Mouse (Mus musculus): ENCODE measurements around the gene Cfap70. TPM values are rescaled to one million over a fixed set of nuclear protein-coding genes. Genes with fewer than 3 reads are reported as not detected.
A peak's percentile ranks its signal among the peaks of the same experiment; 100 is the strongest.

Cfap70 gene
- total RNA-seq, 2 experiments from 2014 or later = 0.23 to 0.25 TPM

GRCm38 (mm10) chr14:20423046-20423445 lies 29.0 kb downstream of the Cfap70 start:
- no peak for DNase-seq

- no peak for DNase-seq
Observed at GRCm38 (mm10) chr14:20422257-20422656, 29.8 kb downstream of the Cfap70 start.

- peak; percentile 32 for DNase-seq
Observed at GRCm38 (mm10) chr14:20400071-20400470, 52.0 kb downstream of the Cfap70 start.

GRCm38 (mm10) chr14:20398864-20399263 lies 53.2 kb downstream of the Cfap70 start:
- DNase-seq = no peak

GRCm38 (mm10) chr14:20397220-20397619 lies 54.8 kb downstream of the Cfap70 start:
- DNase-seq = no peak

GRCm38 (mm10) chr14:20393205-20393913 lies 58.7 kb downstream of the Cfap70 start, which contains the start of gene Mrps16:
Gene Mrps16, minus strand, starts transcription at chr14:20393634.
- DNase-seq = peak; percentile 91

GRCm38 (mm10) chr14:20392326-20392725 lies 59.7 kb downstream of the Cfap70 start:
- no peak for DNase-seq

GRCm38 (mm10) chr14:20389446-20390079 lies 62.5 kb downstream of the Cfap70 start:
- DNase-seq = no peak

- DNase-seq = peak; percentile 98
Observed at GRCm38 (mm10) chr14:20388441-20389129, 63.4 kb downstream of the Cfap70 start, which contains the start of gene Dnajc9. Gene Dnajc9, minus strand, starts transcription at chr14:20388910.

- DNase-seq = no peak
Observed at GRCm38 (mm10) chr14:20379753-20380430, 72.1 kb downstream of the Cfap70 start.

- no peak for DNase-seq
Observed at GRCm38 (mm10) chr14:20379087-20379640, 72.9 kb downstream of the Cfap70 start.

- DNase-seq = peak; percentile 24
Observed at GRCm38 (mm10) chr14:20378313-20379061, 73.5 kb downstream of the Cfap70 start.

- DNase-seq = no peak
Observed at GRCm38 (mm10) chr14:20377112-20377521, 74.9 kb downstream of the Cfap70 start.

GRCm38 (mm10) chr14:20371854-20372253 lies 80.2 kb downstream of the Cfap70 start:
- no peak for DNase-seq

GRCm38 (mm10) chr14:20370798-20371197 lies 81.2 kb downstream of the Cfap70 start:
- DNase-seq = no peak

- no peak for DNase-seq
Observed at GRCm38 (mm10) chr14:20368271-20368670, 83.8 kb downstream of the Cfap70 start.

- no peak for DNase-seq
Observed at GRCm38 (mm10) chr14:20363230-20363629, 88.8 kb downstream of the Cfap70 start.

GRCm38 (mm10) chr14:20347991-20348541 lies 104.0 kb downstream of the Cfap70 start, which contains the start of the genes Ecd and Fam149b:
Gene Ecd, minus strand, starts transcription at chr14:20348121.
Gene Fam149b, plus strand, starts transcription at chr14:20348162.
- DNase-seq = peak; percentile 85

GRCm38 (mm10) chr14:20347441-20347990 lies 104.5 kb downstream of the Cfap70 start:
- DNase-seq = no peak

GRCm38 (mm10) chr14:20345885-20346284 lies 106.1 kb downstream of the Cfap70 start:
- DNase-seq = no peak
